Mouse (Mus musculus) spleen, postnatal 14 days (tissue): Measurements from ENCODE around the gene Ap2a1.
"Not testable (repeated sequence)": the region's sequence is repeated elsewhere in the genome, so short reads cannot be mapped to it uniquely, and the experiment has no call there.

Experiments
- DNase-seq, 2 experiments: peaks; one replicate each; pipeline ENCODE4 v3.0.0; 2021 to 2022; ENCODE audit warnings: low spot score in 2 of 2

The Ap2a1 gene

DNA sequence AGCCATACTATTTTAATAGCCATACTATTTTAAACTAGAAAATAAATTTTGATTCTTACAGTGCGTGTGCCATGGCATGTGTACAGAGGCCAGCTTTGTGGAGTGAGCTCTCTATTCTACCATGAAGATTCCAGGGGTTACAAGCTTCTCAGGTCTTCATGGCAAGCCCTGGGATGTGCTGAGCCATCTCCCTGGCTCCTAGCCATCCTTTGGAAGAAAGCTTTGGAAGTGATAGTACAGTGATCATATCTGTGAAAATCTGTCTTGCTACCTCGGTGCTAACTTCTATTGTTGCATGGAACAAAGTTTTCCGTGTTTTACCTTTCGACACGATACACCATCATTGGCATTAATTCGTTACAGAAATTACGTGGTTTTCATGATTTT is 34.1 kb downstream of the Ap2a1 start:
- DNase-seq = no peak

DNA sequence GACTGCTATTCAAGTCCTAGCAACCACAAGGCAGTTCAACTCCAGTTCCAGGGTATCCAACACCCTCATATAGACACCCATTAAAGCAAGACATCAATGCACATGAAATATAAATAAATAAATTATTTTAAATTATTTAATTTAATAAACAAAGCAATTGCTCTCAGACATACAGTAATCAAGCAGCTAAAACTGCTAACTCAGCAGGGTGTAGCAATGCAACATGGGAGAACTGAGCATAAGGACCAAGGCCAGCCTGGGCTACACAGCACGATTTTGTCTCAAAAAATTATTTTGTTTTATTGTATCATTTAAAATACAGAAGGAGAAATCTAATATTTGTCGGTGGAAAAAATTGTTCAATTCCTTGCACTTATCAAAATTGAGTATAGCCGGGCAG is 35.1 kb downstream of the Ap2a1 start:
- no peak for DNase-seq

- no peak for DNase-seq
Measured at GRCm38 (mm10) chr7:44893197-44893596, 36.1 kb downstream of the Ap2a1 start.

DNA sequence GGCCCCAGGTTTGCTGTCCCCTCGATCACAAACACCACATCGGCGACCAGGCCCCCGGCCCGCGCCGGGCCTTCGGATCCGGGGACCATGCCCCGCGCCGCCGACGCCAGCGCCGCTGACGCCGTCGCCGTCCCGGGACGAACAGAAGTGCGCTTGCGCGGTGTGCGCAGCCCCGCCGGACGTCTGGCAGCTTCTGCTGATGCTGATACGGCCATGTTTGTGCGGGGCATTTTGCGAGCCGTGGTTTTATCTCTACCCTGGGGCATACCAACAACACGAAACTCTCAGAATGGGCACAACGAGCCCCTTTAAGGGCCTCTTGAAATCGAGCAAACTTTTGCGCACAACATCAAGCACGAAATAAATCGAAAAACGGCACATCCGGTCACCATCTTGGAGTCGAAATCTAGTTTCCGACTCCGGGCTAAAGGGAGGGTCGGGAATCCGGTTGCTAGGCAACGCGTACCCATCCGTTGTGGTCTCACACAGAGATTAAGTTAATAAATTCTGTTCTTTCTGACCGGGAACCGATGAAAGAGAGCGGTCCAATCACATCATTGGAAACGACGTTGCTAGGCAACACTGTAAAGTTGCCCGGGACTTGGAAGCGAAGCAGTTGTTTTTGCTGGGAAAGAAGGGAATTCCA is 36.9 kb downstream of the Ap2a1 start, which contains the start of gene Med25:
TSS of gene Med25 (minus strand) at position 437 of the 646 bp plus-strand sequence.
- peak; percentile 75 to 82 for DNase-seq

DNA sequence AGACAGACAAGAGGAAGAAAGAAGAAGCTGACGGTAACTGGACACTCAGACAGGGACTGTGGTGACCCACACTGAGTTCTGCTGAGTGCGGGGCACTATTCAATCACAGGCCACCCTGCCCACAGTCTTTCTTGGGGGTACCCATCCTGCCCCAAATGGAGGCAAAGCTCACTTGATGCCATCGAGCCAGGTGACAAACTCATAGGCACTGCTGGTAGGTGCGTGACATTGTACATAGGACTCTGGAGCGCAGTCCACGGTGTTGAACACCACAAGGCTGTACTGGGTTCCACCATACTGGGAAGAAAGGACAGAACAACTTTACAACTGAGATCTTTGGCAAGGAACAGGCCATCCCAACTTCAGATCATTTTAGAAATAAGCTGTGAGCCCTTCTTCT is 37.7 kb downstream of the Ap2a1 start:
- no peak for DNase-seq

- DNase-seq = no peak
Measured at GRCm38 (mm10) chr7:44890737-44891136, 38.6 kb downstream of the Ap2a1 start.

DNA sequence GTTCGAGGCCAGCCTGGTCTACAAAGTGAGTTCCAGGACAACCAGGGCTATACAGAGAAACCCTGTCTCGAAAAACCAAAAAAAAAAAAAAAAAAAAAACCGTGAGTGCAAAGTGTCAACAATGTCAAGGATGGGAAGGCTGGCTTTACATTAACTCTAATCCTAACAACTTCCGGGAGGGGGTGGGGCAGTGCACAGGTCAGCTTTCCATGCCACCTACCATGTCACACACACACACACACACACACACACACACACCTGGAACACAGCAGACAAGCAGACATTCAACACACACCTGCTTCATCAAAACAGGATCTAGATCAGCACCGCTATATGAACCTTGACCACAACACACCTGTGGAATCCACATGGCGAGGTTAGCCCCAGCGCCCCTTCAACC is 39.1 kb downstream of the Ap2a1 start:
- no peak for DNase-seq

GRCm38 (mm10) chr7:44888256-44889105 is 40.8 kb downstream of the Ap2a1 start:
- DNase-seq = no peak

DNA sequence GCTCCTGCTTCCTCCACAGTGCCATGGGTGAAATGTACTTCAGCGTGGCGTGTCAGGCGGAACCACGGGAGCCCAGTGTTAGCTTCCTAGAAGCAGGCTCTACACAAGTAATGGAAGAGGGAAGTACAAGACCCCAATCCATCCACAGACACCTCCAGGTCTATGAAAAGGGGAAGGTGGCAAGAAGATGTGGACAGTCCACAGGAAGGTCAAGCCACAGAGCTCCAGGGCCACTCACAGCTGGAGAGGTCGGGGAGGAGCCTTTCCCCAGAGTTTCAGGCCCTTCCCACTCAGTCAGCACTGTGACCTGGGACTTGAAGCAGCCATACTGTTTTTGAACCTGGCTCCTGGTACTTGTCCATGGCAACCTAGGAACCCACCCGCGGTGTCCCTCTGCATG is 42.3 kb downstream of the Ap2a1 start:
- DNase-seq = no peak

GRCm38 (mm10) chr7:44884637-44885036 is 44.7 kb downstream of the Ap2a1 start:
- DNase-seq = no peak

DNA sequence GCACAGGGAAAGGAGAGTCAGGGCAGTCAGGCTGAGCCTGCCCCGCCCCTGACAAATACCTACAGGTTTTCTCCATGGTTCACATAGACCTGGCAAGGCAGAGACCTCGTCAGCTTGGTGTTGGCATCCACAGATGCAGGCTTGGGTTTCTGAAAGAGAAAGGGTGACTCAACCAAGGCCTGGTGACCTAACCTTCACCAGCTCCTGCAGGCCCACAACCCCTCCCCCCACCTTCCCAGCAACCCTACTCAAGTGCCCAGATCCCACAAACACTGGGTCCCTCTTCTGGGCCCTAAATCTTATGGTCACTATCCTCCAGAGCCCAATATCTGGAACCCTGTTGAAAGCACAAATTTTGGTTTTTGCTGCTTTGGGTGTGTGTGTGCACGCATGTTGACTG is 46.3 kb downstream of the Ap2a1 start:
- no peak for DNase-seq

- DNase-seq = no peak
Measured at GRCm38 (mm10) chr7:44877833-44878232, 51.5 kb downstream of the Ap2a1 start.

GRCm38 (mm10) chr7:44871774-44872173 is 57.5 kb downstream of the Ap2a1 start:
- DNase-seq = not testable (repeated sequence)

- no peak for DNase-seq
Measured at GRCm38 (mm10) chr7:44871181-44871580, 58.1 kb downstream of the Ap2a1 start.

- no peak for DNase-seq
Measured at GRCm38 (mm10) chr7:44870614-44871013, 58.7 kb downstream of the Ap2a1 start.

- DNase-seq = peak; percentile 36 to 60
Measured at GRCm38 (mm10) chr7:44869697-44870528, 59.4 kb downstream of the Ap2a1 start, which contains the start of gene Ptov1. TSS of gene Ptov1 (minus strand) at chr7:44869788.

DNA sequence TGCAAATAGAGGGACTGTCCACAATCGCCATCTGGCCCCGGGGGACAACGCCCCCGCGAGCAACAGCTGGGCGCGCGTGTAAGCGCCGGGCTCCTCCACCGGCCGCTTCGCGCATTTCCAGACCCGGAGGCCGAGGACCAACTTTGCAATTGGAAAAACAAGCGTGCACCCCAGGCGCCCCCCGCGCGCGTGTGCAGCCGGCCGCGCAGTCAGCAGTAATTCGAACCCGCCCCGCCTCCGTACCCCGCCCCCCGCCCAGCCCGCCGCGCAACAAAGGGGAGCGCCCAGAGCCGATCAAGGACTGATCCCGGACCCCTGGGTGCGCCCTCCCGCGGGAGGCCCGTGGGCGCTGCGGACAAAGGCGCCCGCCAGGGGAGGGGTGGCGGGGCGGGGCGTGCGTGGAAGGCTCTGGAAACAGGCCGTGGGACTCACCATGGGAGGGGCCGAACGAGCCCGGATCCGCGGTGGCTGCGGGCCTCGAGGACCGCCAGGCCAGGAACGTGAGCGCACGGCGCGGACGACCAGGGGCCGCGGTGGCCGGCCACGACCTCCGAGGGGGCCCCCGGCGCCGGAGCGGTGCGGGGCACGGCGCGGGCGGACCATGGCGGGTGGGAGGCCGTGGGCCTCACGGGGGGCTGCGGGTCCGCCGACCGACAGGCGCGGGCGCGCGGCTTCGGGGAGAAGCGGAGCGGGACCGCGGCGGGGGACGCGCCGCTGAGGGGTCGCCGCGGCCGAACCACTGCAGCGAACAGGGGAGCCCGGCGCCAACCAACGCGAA is 60.2 kb downstream of the Ap2a1 start:
- DNase-seq = no peak

DNA sequence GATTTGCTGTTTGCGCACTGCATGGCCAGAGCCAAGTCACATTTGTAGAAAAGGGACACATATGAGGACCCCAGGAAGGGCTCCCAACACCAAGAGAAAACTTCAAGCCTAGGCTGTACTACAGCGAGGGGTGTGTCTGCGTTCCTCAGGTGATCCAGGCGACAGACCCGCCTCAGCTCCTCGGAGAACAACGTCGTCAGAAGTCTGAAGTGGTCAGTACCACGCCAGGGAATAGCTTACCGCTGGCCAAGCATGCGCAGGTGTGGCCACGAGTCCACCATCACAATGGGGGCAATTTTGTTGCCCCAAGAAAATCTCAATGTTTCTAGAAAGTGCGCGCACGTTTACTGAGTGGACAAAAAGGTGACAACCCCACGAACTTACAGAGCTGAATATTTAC is 60.8 kb downstream of the Ap2a1 start:
- no peak for DNase-seq

DNA sequence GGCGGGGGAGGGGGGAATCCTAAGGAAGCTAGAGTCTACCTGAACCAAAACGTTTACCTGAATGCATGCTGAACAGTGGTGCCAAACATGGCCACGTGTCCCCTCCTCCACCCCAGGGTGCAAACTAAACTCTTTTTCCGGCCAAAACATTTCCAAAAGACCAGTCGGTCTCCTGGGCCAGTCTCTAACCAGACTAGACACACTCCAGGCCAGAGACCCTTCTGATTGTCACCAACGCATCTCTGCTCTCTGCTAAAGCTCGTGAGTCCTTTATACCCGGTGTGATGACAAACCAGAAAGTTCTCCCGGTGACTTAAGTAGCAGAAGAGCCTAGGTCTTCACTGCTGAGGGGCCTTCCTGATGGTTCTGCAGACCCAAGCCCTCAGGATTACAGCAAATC is 61.5 kb downstream of the Ap2a1 start:
- DNase-seq = no peak

GRCm38 (mm10) chr7:44867010-44867702 is 62.1 kb downstream of the Ap2a1 start:
- no peak for DNase-seq
